Mouse (Mus musculus) spleen, adult 2 months (tissue): ENCODE data around the gene Gm16440. TPM values are rescaled to one million over a fixed set of nuclear protein-coding genes. Genes with fewer than 3 reads are reported as not detected.
"Not testable (repeated sequence)": the region's sequence is repeated elsewhere in the genome, so short reads cannot be mapped to it uniquely, and the experiment has no call there.

Source experiments
- DNase-seq, 2 experiments: peaks; one replicate each; pipeline versions ENCODE4 v3.0.0 to v3.0.0-alpha.2; 2012 to 2021; ENCODE audit warnings: low spot score in 2 of 2, low read depth in 1 of 2
- H3K27ac ChIP-seq: fragments of 200-500 bp; 2 replicates; pipeline ENCODE4 v1.5.1; 2012; ENCODE audit warnings: low read length, inconsistent platforms; ENCODE audit not compliant: insufficient read depth
- H3K27me3 ChIP-seq: fragments of 200-500 bp; 2 replicates; pipeline ENCODE4 v1.6.1; 2012; ENCODE audit warnings: mild to moderate bottlenecking, moderate library complexity, low read length, inconsistent platforms; ENCODE audit not compliant: control insufficient read depth, insufficient read depth
- H3K36me3 ChIP-seq: fragments of 200-500 bp; 2 replicates; pipeline ENCODE4 v1.6.1; 2012; ENCODE audit warnings: mild to moderate bottlenecking, low read length, inconsistent platforms; ENCODE audit not compliant: control insufficient read depth, insufficient read depth
- H3K4me1 ChIP-seq: fragments of 200-500 bp; 2 replicates; pipeline ENCODE4 v1.6.1; 2011; ENCODE audit warnings: inconsistent platforms; ENCODE audit not compliant: control insufficient read depth, insufficient read depth, insufficient read length
- H3K4me3 ChIP-seq: fragments of 200-500 bp; 2 replicates; pipeline ENCODE4 v1.5.1; 2011; ENCODE audit warnings: mild to moderate bottlenecking, inconsistent platforms; ENCODE audit not compliant: insufficient read depth, insufficient read length; ENCODE audit errors: extremely low read depth
- WGBS: fragments of 180-500 bp; shearing (Covaris S2); methylation state at CpG from one replicate; pipeline ENCODE4 v1.1.7; 2018; 5-methylcytosine and 5-hydroxymethylcytosine counted together
- polyA plus RNA-seq: library from polyadenylated mRNA; depleted of rRNA; stranded (reverse); fragments of >200 nt; gene quantifications from 2 replicates; pipeline ENCODE4 v1.2.3, GENCODE M21; 2012; rRNA removed

The Gm16440 gene
- polyA plus RNA-seq = not detected in 2 replicates

- not testable (repeated sequence) for H3K4me1 ChIP-seq, DNase-seq, H3K4me3 ChIP-seq, H3K36me3 ChIP-seq, H3K27ac ChIP-seq, H3K27me3 ChIP-seq
- 88% methylated on average over 2 of the region's 4 CpGs for WGBS
These were observed at the start of gene Gm16440 for GRCm38 (mm10) chr14:6390219-6390618. Gene Gm16440 (minus strand): TSS chr14:6390319.

DNA sequence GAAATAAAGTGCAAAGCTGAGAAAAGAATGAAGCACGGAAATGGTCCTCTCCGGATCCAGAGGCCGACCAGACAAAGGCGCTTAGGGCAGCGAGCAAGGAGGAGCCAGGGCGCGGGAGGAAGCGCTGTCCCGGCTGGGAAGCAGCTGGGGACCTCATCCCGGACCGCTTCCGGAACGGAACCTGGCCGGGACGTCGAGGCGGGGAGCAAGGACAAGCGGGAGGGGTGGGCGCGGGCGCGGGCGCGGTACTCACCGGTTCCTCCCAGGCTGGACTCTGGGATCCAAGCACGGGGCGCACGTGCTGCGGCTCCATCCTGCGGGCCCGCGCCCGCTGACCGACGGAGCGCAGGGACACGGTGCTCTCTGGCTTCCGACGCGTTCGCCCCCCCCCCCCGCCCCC lies 36.6 kb upstream of the Gm16440 start:
- 22% methylated on average over 36 of the region's 42 CpGs for WGBS
- H3K4me3 ChIP-seq, H3K36me3 ChIP-seq, H3K27ac ChIP-seq, H3K4me1 ChIP-seq, H3K27me3 ChIP-seq, DNase-seq: not testable (repeated sequence)

- H3K36me3 ChIP-seq, H3K27ac ChIP-seq, H3K27me3 ChIP-seq, DNase-seq, H3K4me3 ChIP-seq, H3K4me1 ChIP-seq: not testable (repeated sequence)
- WGBS = 28% methylated on average over 22 of the region's 22 CpGs
These were observed 36.2 kb upstream of the Gm16440 start for GRCm38 (mm10) chr14:6426353-6426752.

- not testable (repeated sequence) for DNase-seq, H3K4me3 ChIP-seq, H3K36me3 ChIP-seq, H3K4me1 ChIP-seq, H3K27ac ChIP-seq, H3K27me3 ChIP-seq
- no CpG with 5 or more reads among the region's 2 CpGs for WGBS
These were observed 22.3 kb upstream of the Gm16440 start, which contains the start of gene Gm3591 for GRCm38 (mm10) chr14:6412382-6412781. Gene Gm3591 (minus strand): TSS chr14:6412482.

DNA sequence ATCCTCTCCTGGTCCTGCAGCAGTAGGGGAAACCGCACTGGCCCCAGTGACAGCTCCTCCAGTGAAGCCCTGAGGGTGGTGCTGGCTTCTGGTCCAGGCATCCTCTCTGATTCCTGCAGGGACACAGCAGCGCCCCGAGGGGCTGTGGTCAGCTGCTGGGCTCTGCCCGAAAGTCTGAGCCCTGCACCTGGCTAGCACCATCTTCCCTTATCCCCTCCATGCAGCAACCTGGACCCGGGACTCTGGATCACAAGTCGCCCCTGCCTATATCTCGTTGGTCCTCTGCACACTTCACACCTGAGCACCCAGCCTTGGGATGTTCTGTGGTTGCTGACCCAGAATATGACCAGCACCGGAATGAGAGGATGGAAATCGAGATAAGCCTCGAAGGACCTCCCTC lies 46.5 kb downstream of the Gm16440 start, which contains the start of gene Gm3618:
Gm3618 (minus strand) TSS at position 101 of the 400 bp plus-strand sequence.
- H3K4me3 ChIP-seq, DNase-seq, H3K4me1 ChIP-seq, H3K27me3 ChIP-seq, H3K36me3 ChIP-seq, H3K27ac ChIP-seq: not testable (repeated sequence)
- WGBS = no CpG with 5 or more reads among the region's 10 CpGs

Other genes starting within 250 kb of the Gm16440 start
- gene Gm21560, start 171.0 kb downstream of the Gm16440 start, polyA plus RNA-seq = not detected in 2 replicates
- 0.14 and 0.48 TPM in 2 replicates for gene Gm3411, start 103.1 kb downstream of the Gm16440 start, polyA plus RNA-seq
- not detected in 2 replicates for gene Gm21103, start 85.5 kb downstream of the Gm16440 start, polyA plus RNA-seq
- not detected in 2 replicates for gene Gm3618, start 46.6 kb downstream of the Gm16440 start, polyA plus RNA-seq
- 0.18 TPM in 1 of 2 replicates, not detected in the other for gene Gm3591, start 22.2 kb upstream of the Gm16440 start, polyA plus RNA-seq
- gene Gm3594, start 54.3 kb upstream of the Gm16440 start, polyA plus RNA-seq = not detected in 2 replicates
- not detected in 2 replicates for gene Gm8356, start 147.0 kb upstream of the Gm16440 start, polyA plus RNA-seq
- gene Gm3629, start 200.3 kb upstream of the Gm16440 start, polyA plus RNA-seq = 0.11 TPM in 1 of 2 replicates, not detected in the other
- gene Gm3460, start 232.1 kb upstream of the Gm16440 start, polyA plus RNA-seq = not detected in 2 replicates